Mouse (Mus musculus) cortical plate, adult 2 months (tissue): Measurements from ENCODE around the gene Scn1b. TPM values are rescaled to one million over a fixed set of nuclear protein-coding genes. Genes with fewer than 3 reads are reported as not detected.

Experiments
- H3K27ac ChIP-seq: fragments of 200-500 bp; 2 replicates; pipeline ENCODE4 v1.5.1; 2012; ENCODE audit warnings: low read length, control low read depth, inconsistent platforms; ENCODE audit not compliant: insufficient read depth
- H3K4me1 ChIP-seq: fragments of 200-500 bp; 2 replicates; pipeline ENCODE4 v1.6.1; 2011; ENCODE audit warnings: low read length; ENCODE audit not compliant: control insufficient read depth, insufficient read depth
- H3K4me3 ChIP-seq: fragments of 200-500 bp; 2 replicates; pipeline ENCODE4 v1.5.1; 2011; ENCODE audit warnings: mild to moderate bottlenecking, low read length, control low read depth; ENCODE audit not compliant: insufficient read depth
- CTCF ChIP-seq: fragments of 200-500 bp; IDR thresholded peaks from 2 replicates; pipeline ENCODE4 v1.5.1; 2011; ENCODE audit warnings: mild to moderate bottlenecking, control low read depth, low read length; ENCODE audit not compliant: insufficient read depth; ENCODE audit errors: extremely low read depth
- POLR2A ChIP-seq: fragments of 200-500 bp; IDR thresholded peaks from 2 replicates; pipeline ENCODE4 v1.6.1; 2011; ENCODE audit warnings: mild to moderate bottlenecking, low read length, control low read depth; ENCODE audit not compliant: insufficient read depth; ENCODE audit errors: extremely low read depth
- polyA plus RNA-seq: library from polyadenylated mRNA; depleted of rRNA; stranded (reverse); fragments of >200 nt; gene quantifications from 2 replicates; pipeline ENCODE4 v1.2.3, GENCODE M21; 2012

The Scn1b gene
- polyA plus RNA-seq, 1 experiment, result 1,195 TPM

DNA sequence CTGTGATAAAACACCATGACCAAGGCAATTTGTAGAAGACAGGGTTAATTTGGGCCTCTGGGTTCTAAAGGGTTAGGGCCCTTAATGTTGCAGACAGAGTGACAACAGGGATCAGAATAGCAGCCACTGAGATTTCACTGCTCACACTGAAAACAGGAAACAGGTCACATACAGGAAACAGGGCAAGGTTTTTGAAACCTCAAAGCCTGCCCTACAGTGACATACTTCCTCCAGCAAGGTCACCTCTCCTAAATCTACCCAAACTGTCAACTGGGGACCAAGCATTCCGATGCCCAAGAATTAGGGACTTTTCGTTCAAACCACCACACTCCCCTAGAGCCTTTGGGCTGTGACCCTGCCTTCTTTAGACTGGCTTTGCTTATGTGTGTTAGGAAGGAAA is 37.1 kb downstream of the Scn1b start:
- H3K4me3 ChIP-seq, result no peak overlapping the region
- H3K27ac ChIP-seq, result no peak overlapping the region
- H3K4me1 ChIP-seq, result no peaks in the 10 kb centered on the region
- TF ChIP-seq POLR2A (no peak), CTCF (no peak)

DNA sequence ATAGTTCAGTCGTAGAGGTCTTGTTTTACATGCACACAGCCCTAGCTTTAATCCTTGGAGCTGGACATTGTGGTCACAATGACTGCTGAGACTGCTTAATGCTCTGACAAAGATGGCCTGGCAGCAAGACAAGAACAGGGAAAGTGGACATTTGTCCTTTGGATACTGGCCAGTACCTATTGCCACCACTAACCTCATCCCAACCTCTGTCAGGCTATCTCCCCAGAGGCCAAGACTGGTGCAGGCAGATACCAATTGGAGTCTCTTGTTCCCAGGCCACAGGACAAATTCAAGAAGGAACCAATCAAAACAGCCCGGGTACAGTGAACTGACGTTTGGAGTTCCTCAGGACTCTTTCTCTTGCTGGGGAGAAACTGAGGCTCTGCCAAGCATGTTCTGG is 38.6 kb downstream of the Scn1b start:
- Histone ChIP-seq H3K4me1 (no peaks in the 10 kb centered on the region), H3K4me3 (no peak overlapping the region), H3K27ac (peak overlapping the region; percentile 17)
- TF ChIP-seq POLR2A, result no peak
- no peak for TF ChIP-seq CTCF

DNA sequence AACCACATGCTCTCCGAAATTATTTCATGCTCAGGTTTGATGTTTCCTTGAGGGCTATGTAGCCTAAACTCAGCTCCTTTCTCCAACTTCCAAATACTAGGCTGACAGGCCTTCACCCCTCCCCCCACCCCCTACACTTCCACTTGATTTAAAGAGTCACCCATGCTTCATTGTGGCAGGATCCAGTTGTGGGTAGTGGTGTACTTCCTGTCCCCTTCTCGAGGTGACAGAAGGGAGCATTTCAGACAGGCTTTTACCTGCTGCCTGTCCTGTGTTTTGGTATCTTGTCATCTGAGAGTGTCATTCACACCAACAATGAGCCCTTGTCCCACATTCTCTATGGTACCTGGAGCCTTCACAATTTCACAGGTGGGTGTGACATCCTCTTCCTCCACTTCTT is 39.5 kb downstream of the Scn1b start:
- Histone ChIP-seq H3K27ac (peak overlapping the region; percentile 75), H3K4me3 (no peak overlapping the region), H3K4me1 (no peaks in the 10 kb centered on the region)
- TF ChIP-seq CTCF, result no peak
- no peak for TF ChIP-seq POLR2A

DNA sequence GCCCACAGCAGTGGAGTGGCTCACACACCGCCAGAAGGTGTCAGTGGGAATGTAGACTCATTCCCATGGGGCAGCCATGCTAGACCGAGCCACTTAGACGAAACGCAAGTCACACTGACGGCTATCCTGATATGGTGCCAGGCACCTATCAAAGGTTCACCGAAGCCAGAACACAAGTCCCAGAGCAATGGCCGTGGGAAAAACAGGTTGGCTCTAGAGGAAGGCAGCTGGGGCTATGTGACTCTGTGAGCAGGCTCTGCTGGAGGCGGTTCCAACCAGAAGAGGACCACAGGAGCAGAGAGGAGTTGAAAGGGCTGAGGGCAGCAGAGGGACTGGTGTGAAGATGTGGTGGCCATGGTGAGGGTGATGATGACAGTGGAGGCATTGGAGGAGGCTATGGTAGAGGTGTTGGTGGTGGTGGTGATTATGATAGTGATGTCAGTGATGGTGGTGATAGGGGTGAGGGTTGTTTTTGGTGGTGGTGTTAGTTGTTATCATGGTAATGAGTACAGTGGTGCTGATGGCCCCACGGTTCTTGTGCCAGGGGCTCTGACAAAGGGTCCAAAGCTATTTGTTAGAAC is 40.5 kb downstream of the Scn1b start:
- no peaks in the 10 kb centered on the region for H3K4me1 ChIP-seq
- TF ChIP-seq CTCF (no peak), POLR2A (no peak)
- no peak overlapping the region for H3K4me3 ChIP-seq
- H3K27ac ChIP-seq, result peak overlapping the region; percentile 75

- Histone ChIP-seq H3K4me1 (no peaks in the 10 kb centered on the region), H3K27ac (peak overlapping the region; percentile 75), H3K4me3 (no peak overlapping the region)
- TF ChIP-seq POLR2A (no peak), CTCF (no peak)
Measured at GRCm38 (mm10) chr7:31085171-31085570, 41.6 kb downstream of the Scn1b start.

- no peaks in the 10 kb centered on the region for H3K4me1 ChIP-seq
- no peak for TF ChIP-seq POLR2A
- no peak for TF ChIP-seq CTCF
- no peak overlapping the region for H3K4me3 ChIP-seq
- H3K27ac ChIP-seq, result peak overlapping the region; percentile 90
Measured at GRCm38 (mm10) chr7:31084140-31084539, 42.7 kb downstream of the Scn1b start.

DNA sequence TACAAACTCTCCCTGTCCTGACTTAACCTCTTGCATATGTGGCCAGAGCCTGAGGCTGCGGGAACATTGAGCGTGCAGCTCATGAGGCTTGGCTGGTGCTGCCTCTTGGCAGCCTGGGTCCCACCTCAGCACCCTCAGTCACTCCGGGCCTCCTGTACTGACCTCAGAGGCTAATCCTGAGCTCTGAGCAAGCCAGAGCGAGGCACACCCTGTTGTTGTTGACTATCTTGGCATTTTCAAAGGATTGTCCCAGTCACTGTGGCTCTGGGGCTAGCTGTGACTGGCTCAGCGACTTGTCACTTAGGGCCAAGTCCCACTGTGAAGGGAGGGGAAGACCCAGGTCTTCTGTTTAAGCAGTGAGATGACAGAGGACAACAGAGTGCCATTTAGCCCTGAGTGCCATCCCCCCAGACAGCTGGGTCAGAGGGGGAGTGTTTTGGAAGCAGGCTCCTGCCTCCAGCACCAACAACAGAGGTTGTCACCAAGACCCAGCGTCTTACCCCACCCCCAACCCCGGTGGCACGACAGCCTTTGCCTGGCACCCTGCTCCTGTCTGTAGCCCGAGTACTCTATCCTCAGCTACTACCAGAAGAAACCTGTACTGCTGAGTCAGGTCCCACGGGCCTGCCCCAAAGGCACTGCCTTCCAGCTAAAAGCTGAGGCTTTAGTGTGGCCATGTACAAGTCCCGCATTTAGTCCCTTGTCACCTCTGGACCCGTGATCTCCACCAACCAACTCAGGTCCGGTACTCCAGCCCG is 43.8 kb downstream of the Scn1b start:
- H3K4me1 ChIP-seq, result no peaks in the 10 kb centered on the region
- H3K4me3 ChIP-seq, result no peak overlapping the region
- peak overlapping the region; percentile 90 for H3K27ac ChIP-seq
- TF ChIP-seq POLR2A (no peak), CTCF (no peak)

- Histone ChIP-seq H3K4me1 (no peaks in the 10 kb centered on the region; the same call in 1 of the 2 replicates), H3K27ac (no peak overlapping the region), H3K4me3 (no peak overlapping the region)
- TF ChIP-seq POLR2A, result no peak
- TF ChIP-seq CTCF, result no peak
Measured at GRCm38 (mm10) chr7:31082106-31082505, 44.7 kb downstream of the Scn1b start.

- no peaks in the 10 kb centered on the region; the same call in 1 of the 2 replicates for H3K4me1 ChIP-seq
- H3K27ac ChIP-seq, result no peak overlapping the region
- no peak overlapping the region for H3K4me3 ChIP-seq
- TF ChIP-seq POLR2A, result no peak
- no peak for TF ChIP-seq CTCF
Measured at GRCm38 (mm10) chr7:31081106-31081505, 45.7 kb downstream of the Scn1b start.

DNA sequence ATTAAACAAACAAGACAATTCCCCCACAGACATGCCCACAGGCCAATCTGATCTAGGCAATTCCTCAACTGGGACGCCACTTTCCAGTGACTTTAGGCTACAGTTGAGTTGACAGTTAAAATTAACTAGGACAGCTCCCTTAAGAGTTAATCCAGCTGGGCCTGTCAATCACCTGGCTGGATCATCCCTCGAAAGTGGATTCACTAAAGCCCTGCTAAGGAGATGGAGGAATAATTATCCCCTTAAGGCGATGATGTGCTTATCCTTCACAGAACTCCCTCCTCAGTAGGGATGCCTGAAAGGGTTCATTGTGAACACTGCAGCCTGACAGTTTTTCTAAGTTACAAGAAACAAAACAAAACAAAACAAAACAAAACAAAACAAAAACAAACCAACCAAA is 46.2 kb downstream of the Scn1b start:
- no peak for TF ChIP-seq CTCF
- no peak for TF ChIP-seq POLR2A
- H3K4me3 ChIP-seq, result no peak overlapping the region
- H3K27ac ChIP-seq, result no peak overlapping the region
- no peaks in the 10 kb centered on the region; the same call in 1 of the 2 replicates for H3K4me1 ChIP-seq

DNA sequence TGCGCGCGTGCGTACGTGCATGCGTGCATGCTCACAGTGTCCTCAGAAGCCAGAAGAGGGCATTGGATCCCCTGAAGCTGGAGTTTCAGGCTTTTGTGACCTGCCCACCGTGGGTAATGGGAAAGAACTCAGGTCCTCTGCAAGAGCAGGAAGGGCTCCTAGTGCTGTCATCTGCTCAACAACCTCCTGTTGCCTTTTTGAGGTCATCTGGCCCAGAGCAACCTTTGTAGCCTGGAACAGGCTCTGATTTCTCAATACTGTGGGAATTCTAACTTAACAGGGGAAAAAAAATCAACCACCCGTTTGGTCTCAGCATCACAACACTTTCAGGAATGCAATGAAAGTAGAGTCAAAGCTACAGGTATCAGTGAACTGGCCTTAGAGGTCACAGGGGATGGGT is 47.1 kb downstream of the Scn1b start:
- H3K4me3 ChIP-seq, result no peak overlapping the region
- H3K4me1 ChIP-seq, result no peaks in the 10 kb centered on the region; the same call in 1 of the 2 replicates
- no peak overlapping the region for H3K27ac ChIP-seq
- TF ChIP-seq POLR2A, result no peak
- TF ChIP-seq CTCF, result no peak
